Mouse (Mus musculus): Measurements from ENCODE around the gene Bmp10. TPM values are rescaled to one million over a fixed set of nuclear protein-coding genes. Genes with fewer than 3 reads are reported as not detected.

Bmp10 gene
- not detected in 2 replicates for polyA plus RNA-seq (2021; fragmentation: Nextera tagmentation)
- long read RNA-seq, experiment 1 = 0 reads
- long read RNA-seq, experiment 2 = 0 reads

GRCm38 (mm10) chr6:87428487-87429044 is at the start of gene Bmp10:
Bmp10 (plus strand) TSS chr6:87428994.

DNA sequence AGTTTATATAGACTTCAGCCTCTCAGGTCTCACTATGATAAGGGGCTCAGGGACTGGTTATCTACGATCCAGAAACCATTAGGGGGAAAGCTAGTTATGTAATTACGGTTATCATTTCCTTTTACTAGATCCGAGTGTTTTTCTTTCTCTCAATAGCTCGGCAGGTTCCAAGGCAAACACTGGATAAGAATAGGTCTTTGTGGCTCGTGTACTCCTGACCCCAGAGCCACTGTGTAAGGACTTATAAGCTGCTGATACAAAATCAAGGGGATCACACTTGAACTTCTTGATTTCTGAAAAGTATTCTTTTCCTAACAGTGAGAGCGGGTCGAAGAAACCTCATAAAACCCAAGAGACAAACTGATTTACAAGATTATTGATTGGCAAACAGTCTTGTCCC is 39.9 kb upstream of the Bmp10 start, which contains the start of gene Gkn3:
Gkn3 (minus strand) TSS at position 59 of the 400 bp plus-strand sequence.

Other genes starting within 250 kb of the Bmp10 start
- 2.5 TPM in 2 replicates for gene Antxr1, start 93.2 kb upstream of the Bmp10 start, polyA plus RNA-seq (2021; fragmentation: Nextera tagmentation)
- gene Gkn1, start 78.1 kb upstream of the Bmp10 start, polyA plus RNA-seq (2021; fragmentation: Nextera tagmentation) = not detected in 2 replicates
- gene Gkn2, start 55.6 kb upstream of the Bmp10 start, polyA plus RNA-seq (2021; fragmentation: Nextera tagmentation) = not detected in 2 replicates
- 9.9 and 13.1 TPM in 2 replicates for gene Gkn3, start 40.1 kb upstream of the Bmp10 start, polyA plus RNA-seq (2021; fragmentation: Nextera tagmentation)
- gene Arhgap25, start 104.3 kb downstream of the Bmp10 start, polyA plus RNA-seq (2021; fragmentation: Nextera tagmentation) = 1.8 and 2.5 TPM in 2 replicates
- 0.08 and 0.11 TPM in 2 replicates for gene Prokr1, start 161.7 kb downstream of the Bmp10 start, polyA plus RNA-seq (2021; fragmentation: Nextera tagmentation)
- 2.5 and 2.7 TPM in 2 replicates for gene Aplf, start 243.2 kb downstream of the Bmp10 start, polyA plus RNA-seq (2021; fragmentation: Nextera tagmentation)